Mouse (Mus musculus): ENCODE data around the gene Khdc1b.
"Not testable (repeated sequence)": the region's sequence is repeated elsewhere in the genome, so short reads cannot be mapped to it uniquely, and the experiment has no call there.

Gene Khdc1b

GRCm38 (mm10) chr1:21383256-21383655 lies at the start of gene Khdc1b:
TSS of gene Khdc1b (plus strand) at chr1:21383556.
- DNase-seq (ENCODE audit: low read depth): no peak

GRCm38 (mm10) chr1:21335836-21336235 lies 47.5 kb upstream of the Khdc1b start:
- no peak for DNase-seq (ENCODE audit: low read depth)

GRCm38 (mm10) chr1:21340745-21341144 lies 42.6 kb upstream of the Khdc1b start:
- DNase-seq (ENCODE audit: low read depth): no peak

DNA sequence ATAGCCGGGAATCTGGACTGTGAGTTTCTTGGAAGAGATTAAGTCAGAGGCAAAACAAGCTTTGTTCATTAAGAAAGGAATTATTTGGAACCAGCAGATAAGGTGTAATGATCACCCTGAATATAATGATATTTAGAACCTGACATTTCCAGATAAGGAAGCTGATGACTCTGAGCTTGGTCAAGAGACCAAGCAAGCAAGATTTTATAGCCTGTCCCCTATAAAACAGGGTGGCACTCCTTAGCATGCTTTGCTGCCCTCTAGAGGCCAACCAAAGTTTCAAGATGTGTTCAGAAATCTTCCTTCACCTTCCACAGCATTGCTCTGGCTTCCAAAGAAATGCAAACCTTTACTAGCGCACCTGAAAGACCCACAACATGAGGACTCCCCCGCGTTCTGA lies 39.1 kb upstream of the Khdc1b start:
- DNase-seq (ENCODE audit: low read depth): peak; percentile 20

DNA sequence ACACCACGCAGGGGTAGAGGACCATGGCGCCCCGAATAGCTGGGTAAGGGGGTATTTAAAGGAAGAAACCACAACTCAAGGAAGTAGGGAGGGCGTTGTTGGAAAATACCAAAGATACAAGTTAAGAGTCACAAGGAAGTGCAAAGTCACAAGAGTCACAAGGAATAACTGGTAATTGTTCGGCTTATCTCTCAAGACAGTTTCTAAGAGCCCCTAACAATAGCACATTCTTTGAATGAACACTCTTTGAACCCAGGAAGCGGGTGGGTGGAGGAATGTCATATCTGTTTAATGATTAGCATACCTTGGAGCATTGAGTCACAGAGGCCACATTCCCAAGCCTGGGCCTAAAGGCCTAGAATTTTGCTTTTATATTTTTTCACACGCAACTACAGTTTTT lies 38.6 kb upstream of the Khdc1b start:
- not testable (repeated sequence) for DNase-seq (ENCODE audit: low read depth)

DNA sequence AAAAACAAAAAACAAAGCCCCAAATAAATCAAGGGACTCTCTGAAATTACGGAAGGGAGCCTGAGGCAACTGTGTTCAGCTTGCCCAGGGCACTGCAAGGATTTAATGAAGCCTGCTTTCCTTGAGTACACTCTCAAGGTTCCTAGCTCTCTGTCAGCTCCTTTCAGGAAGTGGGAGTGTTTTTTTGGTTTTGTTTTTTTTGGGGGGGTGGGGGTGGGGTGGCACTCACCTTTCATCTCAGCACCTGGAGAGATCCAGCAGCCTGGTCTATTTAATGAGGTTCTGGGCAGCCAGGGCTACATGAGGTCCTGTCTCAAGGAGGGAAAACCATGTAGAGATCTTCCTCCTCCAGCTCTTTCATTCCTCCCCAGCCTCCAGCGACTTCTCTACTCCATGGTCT lies 34.0 kb upstream of the Khdc1b start, which contains the start of gene Khdc1a:
Gene Khdc1a, plus strand, starts transcription at position 301 of the 400 bp plus-strand sequence.
- no peak for DNase-seq (ENCODE audit: low read depth)

- DNase-seq (ENCODE audit: low read depth): not testable (repeated sequence)
Measured at GRCm38 (mm10) chr1:21368031-21368430, 15.3 kb upstream of the Khdc1b start, which contains the start of gene Khdc1c. TSS of gene Khdc1c (plus strand) at chr1:21368331.

DNA sequence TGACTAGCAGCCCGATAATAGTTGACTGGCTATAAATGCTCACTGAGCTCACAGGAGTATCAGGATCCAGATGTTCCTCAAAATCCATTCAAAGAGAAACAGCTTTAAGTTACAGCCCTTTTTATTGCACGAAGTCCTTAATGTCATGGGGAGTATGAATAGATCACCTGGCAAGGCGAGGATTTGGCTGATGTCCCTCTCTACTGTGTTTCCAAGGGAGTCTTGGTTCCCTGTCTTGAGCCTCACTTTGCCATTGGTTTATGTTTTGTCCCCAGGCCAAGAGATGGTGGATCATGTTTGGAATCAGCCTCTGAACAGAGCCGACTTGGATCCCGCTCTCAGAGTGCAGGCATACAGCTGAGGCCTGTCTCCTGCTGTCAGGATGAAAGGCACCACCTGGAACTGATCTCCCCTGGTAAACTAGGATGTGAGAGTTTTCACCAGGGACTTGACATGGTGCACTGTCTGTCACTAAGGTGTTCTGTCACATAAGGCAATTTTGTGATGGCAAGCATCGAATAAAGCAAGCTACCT lies 7.8 kb downstream of the Khdc1b start:
- no peak for DNase-seq (ENCODE audit: low read depth)

DNA sequence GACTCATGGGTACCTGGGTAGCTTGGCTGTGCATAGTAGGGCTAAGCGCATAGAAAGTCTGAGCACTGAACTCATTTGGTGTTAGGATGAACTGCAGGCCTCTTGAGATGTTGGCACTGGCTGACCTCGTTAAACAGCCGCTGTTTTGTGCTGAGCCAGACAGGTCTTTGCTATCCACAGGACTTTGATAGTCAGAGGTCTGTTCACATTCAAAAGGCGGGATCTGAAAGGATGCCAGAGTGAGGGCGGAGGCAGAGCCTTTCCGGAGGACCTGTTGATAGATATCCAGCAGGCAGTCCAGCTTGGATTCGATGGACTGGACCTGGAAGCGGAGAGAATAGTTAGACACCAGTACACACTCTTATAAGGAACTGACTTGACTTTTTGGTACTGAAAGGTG lies 19.4 kb downstream of the Khdc1b start:
- DNase-seq (ENCODE audit: low read depth): no peak

DNA sequence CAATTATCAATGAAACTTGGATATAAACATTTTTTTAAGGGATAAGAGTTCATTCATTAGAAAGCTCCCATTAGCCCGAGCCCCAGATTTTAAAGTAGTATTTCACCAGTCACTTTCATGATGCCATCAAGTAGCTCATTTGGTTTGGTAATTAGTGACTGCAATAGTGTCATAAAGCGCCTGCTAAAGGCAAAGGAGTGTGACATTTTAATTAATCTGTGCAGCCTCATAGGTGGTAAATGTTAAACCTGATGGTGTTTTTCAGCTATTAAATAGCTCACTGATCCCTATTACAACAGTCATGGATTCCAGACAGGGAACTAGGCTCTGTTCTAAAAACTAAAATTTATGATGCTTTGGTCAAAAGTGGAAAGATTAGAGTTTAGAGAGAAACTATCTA lies 23.9 kb downstream of the Khdc1b start:
- no peak for DNase-seq (ENCODE audit: low read depth)

DNA sequence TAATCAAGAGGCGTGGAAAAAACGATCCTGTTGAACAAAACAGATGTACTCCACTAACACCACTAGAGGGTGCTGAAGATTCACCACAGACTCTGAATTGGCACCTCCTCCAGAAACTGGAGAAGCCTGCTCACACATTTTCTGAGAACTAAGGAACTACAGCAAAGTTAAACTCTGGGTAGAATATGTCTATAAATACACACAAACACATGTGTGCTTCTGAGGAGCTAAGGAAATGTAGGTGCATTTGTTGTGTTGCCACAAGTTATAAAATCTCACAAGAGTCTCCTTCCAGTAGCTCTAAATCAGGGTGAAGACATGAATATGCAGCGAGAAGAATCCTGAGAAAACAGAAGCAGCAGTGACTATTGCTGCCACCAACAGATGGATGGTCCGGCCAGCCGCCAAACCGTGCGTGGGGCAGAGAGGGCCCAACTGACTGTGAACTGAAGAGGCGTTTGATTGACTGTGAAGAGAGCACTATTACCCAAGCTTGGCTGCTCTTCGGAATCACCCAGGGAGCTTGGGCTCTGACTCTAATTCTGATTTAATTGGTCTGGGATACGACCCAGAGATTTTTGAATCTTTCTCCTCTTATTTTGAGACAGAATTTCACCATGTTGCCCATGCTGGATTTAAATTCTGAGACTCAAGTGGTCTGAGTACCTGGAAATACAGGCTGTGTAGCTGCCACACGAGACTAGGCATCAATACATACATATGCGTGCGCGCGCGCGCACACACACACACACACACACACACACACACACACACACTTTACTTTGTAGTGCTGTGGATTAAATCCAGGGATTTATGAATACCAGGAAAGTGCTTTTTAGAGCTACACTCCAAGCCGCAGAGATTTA lies 28.2 kb downstream of the Khdc1b start:
- DNase-seq (ENCODE audit: low read depth): peak; percentile 32

DNA sequence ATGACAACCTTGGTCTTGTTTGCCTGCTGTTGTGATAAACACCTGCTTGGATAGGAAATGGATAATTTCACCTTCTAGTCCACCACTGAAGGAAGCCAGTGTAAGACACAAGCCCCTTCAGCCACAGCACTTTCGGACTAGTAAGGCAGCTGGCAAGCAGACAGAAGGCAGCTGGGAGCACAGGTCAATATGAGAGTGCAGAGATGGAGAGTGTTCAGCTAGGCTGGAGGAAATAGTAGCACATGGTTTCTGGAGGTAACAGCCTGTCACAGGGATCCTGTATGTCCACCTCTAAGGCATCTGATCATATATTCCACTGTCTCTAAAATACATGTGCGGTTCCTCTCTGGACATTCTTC lies 28.8 kb downstream of the Khdc1b start:
- DNase-seq (ENCODE audit: low read depth): no peak

GRCm38 (mm10) chr1:21419370-21419769 lies 36.0 kb downstream of the Khdc1b start:
- no peak for DNase-seq (ENCODE audit: low read depth)

GRCm38 (mm10) chr1:21425654-21426053 lies 42.3 kb downstream of the Khdc1b start:
- DNase-seq (ENCODE audit: low read depth): no peak

- DNase-seq (ENCODE audit: low read depth): no peak
Measured at GRCm38 (mm10) chr1:21428079-21428478, 44.7 kb downstream of the Khdc1b start.

GRCm38 (mm10) chr1:21431666-21432065 lies 48.3 kb downstream of the Khdc1b start:
- DNase-seq (ENCODE audit: low read depth): no peak

DNA sequence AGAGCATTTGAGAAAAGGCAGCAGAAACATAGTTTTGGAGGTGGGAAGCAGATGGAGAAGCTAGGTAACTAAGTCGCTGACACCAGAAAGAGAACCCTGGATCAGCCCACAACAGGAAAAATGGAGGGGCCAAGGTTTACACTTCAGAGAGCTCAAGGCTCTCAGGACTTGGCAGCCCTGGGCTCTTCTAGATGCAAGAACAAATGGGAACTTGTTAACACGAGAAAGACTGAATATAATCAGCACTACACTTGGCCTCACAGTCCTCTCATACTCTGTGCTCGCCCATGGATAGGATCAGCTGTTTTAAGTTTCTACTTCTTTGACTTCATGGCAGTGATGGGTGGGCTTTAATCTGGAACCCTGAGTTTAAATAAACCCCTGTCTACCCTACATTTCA lies 51.5 kb downstream of the Khdc1b start:
- DNase-seq (ENCODE audit: low read depth): no peak
